Mouse (Mus musculus) neural tube, embryonic 12.5 days (tissue): Measurements from ENCODE around the gene Ccdc88c. TPM values are rescaled to one million over a fixed set of nuclear protein-coding genes. Genes with fewer than 3 reads are reported as not detected.
A peak's percentile ranks its signal among the peaks of the same experiment; 100 is the strongest.

Experiments
- ATAC-seq: fragments of 200-750 bp; cut with Nextera tagmentation; 2 replicates; pipeline ENCODE4 v1.8.0; 2017; ENCODE audit warnings: low read depth, mild to moderate bottlenecking, moderate TSS enrichment, moderate library complexity; ENCODE audit not compliant: low FRiP score
- H3K27ac ChIP-seq: fragments of 300-500 bp; sonication (generic); 2 replicates; pipeline ENCODE4 v1.5.1; 2016
- H3K27me3 ChIP-seq: fragments of 300-500 bp; sonication (generic); replicated peaks from 2 replicates; pipeline ENCODE4 v1.6.1; 2016; ENCODE audit warnings: mild to moderate bottlenecking
- H3K36me3 ChIP-seq: fragments of 300-500 bp; sonication (generic); 2 replicates; pipeline ENCODE4 v1.6.1; 2016; ENCODE audit warnings: mild to moderate bottlenecking
- H3K4me1 ChIP-seq: fragments of 300-500 bp; sonication (generic); 2 replicates; pipeline ENCODE4 v1.6.1; 2016
- H3K4me2 ChIP-seq: fragments of 300-500 bp; sonication (generic); replicated peaks from 2 replicates; pipeline ENCODE4 v1.6.1; 2016; ENCODE audit warnings: mild to moderate bottlenecking
- H3K4me3 ChIP-seq: fragments of 300-500 bp; sonication (generic); 2 replicates; pipeline ENCODE4 v1.5.1; 2016
- H3K9ac ChIP-seq: fragments of 300-500 bp; sonication (generic); 2 replicates; pipeline ENCODE4 v1.6.1; 2016; ENCODE audit warnings: mild to moderate bottlenecking
- H3K9me3 ChIP-seq: fragments of 300-500 bp; sonication (generic); 2 replicates; pipeline ENCODE4 v1.6.1; 2016; ENCODE audit warnings: mild to moderate bottlenecking
- WGBS: fragments of 180-500 bp; shearing (Covaris S2); methylation state at CpG from one replicate; pipeline ENCODE4 v1.1.7; 2016; 5-methylcytosine and 5-hydroxymethylcytosine counted together
- microRNA counts: library from miRNA; unstranded; fragments of <30 nt; microRNA quantifications from one replicate; lab custom pipeline; 2017
- microRNA-seq: library from miRNA; unstranded; fragments of <30 nt; microRNA quantifications from one replicate; pipeline ENCODE4, GENCODE M21; 2017
- polyA plus RNA-seq: library from polyadenylated mRNA; unstranded; fragments of >200 nt; fragmentation: Nextera tagmentation; extraction: Ambion mirVana; gene quantifications from 2 replicates; pipeline ENCODE4 v1.2.1, GENCODE M21; 2016

Gene Ccdc88c
- polyA plus RNA-seq, 1 experiment from 2014 or later = 14.7 TPM

- Histone ChIP-seq H3K9me3 (no peaks in the 10 kb centered on the region), H3K4me2 (no peak overlapping the region), H3K4me3 (no peak overlapping the region), H3K9ac (no peak overlapping the region), H3K27ac (no peak overlapping the region), H3K4me1 (no peaks in the 10 kb centered on the region), H3K27me3 (no peaks in the 10 kb centered on the region), H3K36me3 (no peaks in the 10 kb centered on the region)
- 56% methylated on average over 3 of the region's 3 CpGs for WGBS
- no peak for ATAC-seq
Measured at GRCm38 (mm10) chr12:100875553-100875952, 153.3 kb downstream of the Ccdc88c start.

- no peak overlapping the region for H3K27ac ChIP-seq
- no peak overlapping the region for H3K9ac ChIP-seq
- no peaks in the 10 kb centered on the region for H3K36me3 ChIP-seq
- no peak for ATAC-seq
- no peak overlapping the region for H3K4me3 ChIP-seq
- no peak overlapping the region for H3K4me2 ChIP-seq
- H3K27me3 ChIP-seq = no peaks in the 10 kb centered on the region
- no peaks in the 10 kb centered on the region for H3K9me3 ChIP-seq
- H3K4me1 ChIP-seq = no peaks in the 10 kb centered on the region
- 81% methylated on average over 3 of the region's 3 CpGs for WGBS
Measured at GRCm38 (mm10) chr12:100873612-100874011, 155.2 kb downstream of the Ccdc88c start.

- H3K4me2 ChIP-seq = no peak overlapping the region
- H3K9ac ChIP-seq = no peak overlapping the region
- no peak overlapping the region for H3K4me3 ChIP-seq
- H3K27me3 ChIP-seq = no peaks in the 10 kb centered on the region
- 90% methylated on average over 2 of the region's 2 CpGs for WGBS
- no peaks in the 10 kb centered on the region for H3K9me3 ChIP-seq
- H3K4me1 ChIP-seq = no peaks in the 10 kb centered on the region
- ATAC-seq = no peak
- no peak overlapping the region for H3K27ac ChIP-seq
- H3K36me3 ChIP-seq = no peaks in the 10 kb centered on the region
Measured at GRCm38 (mm10) chr12:100871841-100872240, 157.0 kb downstream of the Ccdc88c start.

- no peak overlapping the region for H3K4me3 ChIP-seq
- no peak overlapping the region for H3K9ac ChIP-seq
- no peak overlapping the region for H3K27ac ChIP-seq
- no peaks in the 10 kb centered on the region for H3K4me1 ChIP-seq
- 97% methylated on average over 6 of the region's 6 CpGs for WGBS
- no peak overlapping the region for H3K4me2 ChIP-seq
- no peaks in the 10 kb centered on the region for H3K9me3 ChIP-seq
- no peaks in the 10 kb centered on the region for H3K27me3 ChIP-seq
- no peak for ATAC-seq
- no peaks in the 10 kb centered on the region for H3K36me3 ChIP-seq
Measured at GRCm38 (mm10) chr12:100871234-100871633, 157.6 kb downstream of the Ccdc88c start.

- Histone ChIP-seq H3K9me3 (no peaks in the 10 kb centered on the region), H3K4me2 (no peak overlapping the region), H3K4me3 (no peak overlapping the region), H3K27ac (no peak overlapping the region), H3K4me1 (no peaks in the 10 kb centered on the region), H3K36me3 (no peaks in the 10 kb centered on the region), H3K27me3 (no peaks in the 10 kb centered on the region), H3K9ac (no peak overlapping the region)
- ATAC-seq = no peak
- 72% methylated on average over 4 of the region's 4 CpGs for WGBS
Measured at GRCm38 (mm10) chr12:100868049-100868622, 160.7 kb downstream of the Ccdc88c start.

GRCm38 (mm10) chr12:100867097-100867496 is 161.8 kb downstream of the Ccdc88c start:
- 89% methylated on average over 8 of the region's 8 CpGs for WGBS
- H3K27me3 ChIP-seq = no peaks in the 10 kb centered on the region

GRCm38 (mm10) chr12:100865509-100866078 is 163.3 kb downstream of the Ccdc88c start:
- H3K27me3 ChIP-seq = no peaks in the 10 kb centered on the region
- no peaks in the 10 kb centered on the region for H3K9me3 ChIP-seq
- no peak overlapping the region for H3K4me2 ChIP-seq
- no peak overlapping the region for H3K27ac ChIP-seq
- 79% methylated on average over 11 of the region's 11 CpGs for WGBS
- H3K36me3 ChIP-seq = no peaks in the 10 kb centered on the region
- no peaks in the 10 kb centered on the region for H3K4me1 ChIP-seq
- H3K9ac ChIP-seq = no peak overlapping the region
- H3K4me3 ChIP-seq = no peak overlapping the region
- no peak for ATAC-seq

More at GRCm38 (mm10) chr12:100867097-100867496, 161.8 kb downstream of the Ccdc88c start:
- Histone ChIP-seq H3K9ac (no peak overlapping the region), H3K9me3 (no peaks in the 10 kb centered on the region), H3K4me3 (no peak overlapping the region), H3K36me3 (no peaks in the 10 kb centered on the region), H3K4me2 (no peak overlapping the region), H3K27ac (no peak overlapping the region), H3K4me1 (no peaks in the 10 kb centered on the region)
- ATAC-seq = no peak

GRCm38 (mm10) chr12:100865072-100865471 is 163.8 kb downstream of the Ccdc88c start:
- no peaks in the 10 kb centered on the region for H3K27me3 ChIP-seq
- no peaks in the 10 kb centered on the region for H3K9me3 ChIP-seq
- no peak overlapping the region for H3K4me2 ChIP-seq
- H3K36me3 ChIP-seq = no peaks in the 10 kb centered on the region
- no peaks in the 10 kb centered on the region for H3K4me1 ChIP-seq
- no peak overlapping the region for H3K4me3 ChIP-seq
- no peak for ATAC-seq
- H3K9ac ChIP-seq = no peak overlapping the region
- H3K27ac ChIP-seq = no peak overlapping the region

- H3K36me3 ChIP-seq = no peaks in the 10 kb centered on the region
- no peak overlapping the region for H3K4me3 ChIP-seq
- H3K27me3 ChIP-seq = no peaks in the 10 kb centered on the region
- H3K4me1 ChIP-seq = no peaks in the 10 kb centered on the region
- H3K9ac ChIP-seq = no peak overlapping the region
- WGBS = 91% methylated on average over 3 of the region's 3 CpGs
- no peak overlapping the region for H3K27ac ChIP-seq
- no peaks in the 10 kb centered on the region for H3K9me3 ChIP-seq
- no peak overlapping the region for H3K4me2 ChIP-seq
- no peak for ATAC-seq
Measured at GRCm38 (mm10) chr12:100862856-100863446, 165.9 kb downstream of the Ccdc88c start.

- Histone ChIP-seq H3K4me2 (no peak overlapping the region), H3K27ac (no peak overlapping the region), H3K36me3 (no peaks in the 10 kb centered on the region), H3K27me3 (no peaks in the 10 kb centered on the region), H3K9me3 (no peaks in the 10 kb centered on the region), H3K9ac (no peak overlapping the region), H3K4me3 (no peak overlapping the region), H3K4me1 (no peaks in the 10 kb centered on the region)
- 88% methylated on average over 3 of the region's 3 CpGs for WGBS
- ATAC-seq = no peak
Measured at GRCm38 (mm10) chr12:100862272-100862671, 166.6 kb downstream of the Ccdc88c start.

MicroRNA genes within 50 kb of the gene (microRNA counts, 519-probe panel; counts per million panel counts)
- 342 counts per million, percentile 67 among the panel's probes with 10 or more counts for microRNA mmu-miR-1190 (lab: Ali Mortazavi, UCI)

Small RNA genes within 50 kb of the gene (microRNA-seq; reads per million reads assigned to microRNA genes)
- gene Mir1190 = not detected

Other genes with a start within 250 kb of the Ccdc88c start
- gene Dglucy, start 250.0 kb downstream of the Ccdc88c start, polyA plus RNA-seq = 0.52 and 1.0 TPM in 2 replicates
- 0.69 and 0.79 TPM in 2 replicates for gene Gpr68, start 120.9 kb downstream of the Ccdc88c start, polyA plus RNA-seq
- gene Ppp4r3a, start 54.6 kb upstream of the Ccdc88c start, polyA plus RNA-seq = 64.8 and 67.4 TPM in 2 replicates